Mouse (Mus musculus): ENCODE results near the gene Kng2.

The Kng2 gene

DNA sequence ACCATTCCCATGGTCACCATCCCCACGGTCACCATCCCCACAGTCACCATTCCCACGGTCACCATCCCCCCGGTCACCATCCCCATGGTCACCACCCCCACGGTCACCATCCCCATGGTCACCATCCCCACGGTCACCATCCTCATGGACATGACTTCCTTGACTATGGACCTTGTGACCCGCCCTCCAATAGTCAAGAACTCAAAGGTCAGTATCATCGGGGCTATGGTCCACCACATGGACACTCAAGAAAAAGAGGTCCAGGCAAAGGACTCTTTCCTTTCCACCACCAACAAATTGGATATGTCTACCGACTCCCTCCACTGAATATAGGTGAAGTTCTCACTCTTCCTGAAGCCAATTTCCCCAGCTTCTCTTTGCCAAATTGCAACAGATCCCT, 68.2 kb downstream of the Kng2 start:
- no peak for DNase-seq (ENCODE audit: low read depth, low spot score)

DNA sequence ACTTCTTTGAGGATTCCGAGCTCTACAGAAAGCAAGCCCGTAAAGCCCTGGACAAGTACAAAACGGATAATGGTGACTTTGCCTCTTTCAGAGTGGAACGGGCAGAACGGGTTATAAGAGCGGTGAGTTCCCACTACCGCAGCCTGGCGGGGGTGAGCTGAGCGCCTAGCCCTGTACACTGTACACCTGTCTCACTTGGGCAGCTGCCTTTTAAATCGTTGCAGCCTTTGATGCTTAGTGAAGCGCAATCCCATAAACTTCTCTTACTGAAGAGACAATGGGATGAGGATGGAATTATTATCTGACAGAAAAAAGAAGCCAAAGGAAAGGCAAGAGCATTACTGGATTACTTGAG, 73.2 kb downstream of the Kng2 start:
- DNase-seq (ENCODE audit: low read depth, low spot score), result no peak

DNA sequence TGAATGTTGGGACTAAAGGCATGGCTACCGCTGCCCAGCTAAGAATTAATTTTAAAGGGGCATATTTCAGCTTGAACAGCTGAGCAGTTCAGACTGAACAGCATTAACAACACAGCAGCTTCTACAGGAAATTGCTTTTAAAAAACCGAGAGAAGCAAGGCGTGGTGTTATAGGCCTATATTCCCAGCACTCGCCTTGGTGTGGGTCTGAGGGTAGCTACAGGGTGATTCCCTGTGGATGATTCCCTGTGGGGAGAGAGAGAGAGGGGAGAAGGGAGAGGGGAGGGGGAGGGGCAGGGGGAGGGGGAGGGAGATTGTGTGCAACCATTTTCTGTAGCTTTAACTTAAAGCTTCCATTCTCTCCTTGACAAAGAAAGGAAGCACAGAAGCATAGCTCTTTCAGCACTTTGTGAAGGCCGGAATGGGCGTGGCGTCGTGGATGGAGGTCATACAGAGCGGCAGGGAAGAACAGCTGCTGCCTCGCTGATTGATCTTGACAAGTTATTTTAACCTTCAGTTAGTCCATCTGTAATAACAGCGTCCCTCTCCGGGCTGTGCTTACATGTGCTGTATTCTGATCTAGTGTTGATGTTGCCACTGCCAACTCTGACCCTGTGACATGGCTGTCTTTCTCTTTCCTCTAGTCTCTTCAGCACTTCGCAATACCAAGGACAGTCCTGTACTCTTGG, 73.7 kb downstream of the Kng2 start:
- DNase-seq (ENCODE audit: low read depth, low spot score), result peak; percentile 98

DNA sequence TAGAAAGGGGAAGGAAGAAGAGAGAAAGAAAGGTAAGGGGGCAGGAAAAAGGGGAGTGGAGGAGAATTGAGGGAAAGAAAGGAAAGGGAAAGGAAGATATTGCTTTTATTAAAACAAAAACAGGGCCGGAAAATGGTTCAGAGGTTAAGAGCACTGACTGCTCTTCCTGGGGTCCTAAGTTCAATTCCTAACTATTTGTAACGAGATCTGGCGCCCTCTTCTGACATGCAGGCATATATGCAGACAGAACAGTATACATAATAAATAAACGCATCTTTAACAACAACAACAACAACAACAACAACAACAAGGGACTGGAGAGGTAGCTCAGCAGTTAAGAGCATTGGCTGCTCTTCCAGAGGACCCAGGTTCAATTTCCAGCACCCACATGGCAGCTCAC, 76.2 kb downstream of the Kng2 start:
- peak; percentile 54 for DNase-seq (ENCODE audit: low read depth, low spot score)

DNA sequence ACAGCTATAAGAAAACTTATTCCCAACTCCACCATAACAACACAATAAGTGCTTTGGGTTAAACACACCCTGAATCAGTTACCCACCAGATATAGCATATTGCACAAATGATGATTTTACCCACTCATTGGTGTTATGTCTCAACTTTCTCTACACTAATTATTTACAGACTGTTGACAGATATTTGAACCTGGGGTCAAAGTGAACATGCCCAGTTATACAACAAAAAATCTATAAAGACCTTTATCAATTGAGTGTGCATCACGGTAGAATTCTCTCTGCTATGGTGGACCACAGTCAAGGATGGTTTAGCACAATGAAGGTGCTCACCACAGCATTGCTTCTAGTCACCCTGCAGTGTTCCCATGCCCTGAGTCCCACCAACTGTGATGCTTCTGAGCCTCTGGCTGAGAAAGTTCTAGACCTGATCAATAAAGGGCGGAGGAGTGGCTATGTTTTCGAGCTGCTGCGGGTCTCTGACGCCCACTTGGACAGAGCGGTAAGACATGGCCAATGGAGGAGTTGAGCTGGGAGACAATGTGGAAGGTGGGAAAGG, 78.4 kb downstream of the Kng2 start, which contains the start of gene Hrg:
TSS of gene Hrg (plus strand) at position 233 of the 556 bp plus-strand sequence.
- no peak for DNase-seq (ENCODE audit: low read depth, low spot score)

DNA sequence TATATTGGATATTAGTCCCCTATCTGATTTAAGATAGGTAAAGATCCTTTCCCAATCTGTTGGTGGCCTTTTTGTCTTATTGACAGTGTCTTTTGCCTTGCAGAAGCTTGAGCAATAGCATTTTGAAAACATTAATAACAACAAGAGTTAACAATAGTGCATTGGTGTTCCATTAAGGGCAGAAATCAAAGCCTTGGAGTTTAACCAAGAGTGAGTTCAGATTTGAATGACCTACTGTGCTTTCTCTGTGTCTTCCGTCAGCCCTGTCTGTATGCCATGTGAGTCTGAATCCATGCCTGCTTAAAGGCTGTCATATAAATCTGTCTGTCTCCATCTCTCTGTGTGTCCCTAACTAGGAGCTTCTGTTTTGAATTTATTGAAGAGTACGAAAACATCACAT, 81.9 kb downstream of the Kng2 start:
- no peak for DNase-seq (ENCODE audit: low read depth, low spot score)

DNA sequence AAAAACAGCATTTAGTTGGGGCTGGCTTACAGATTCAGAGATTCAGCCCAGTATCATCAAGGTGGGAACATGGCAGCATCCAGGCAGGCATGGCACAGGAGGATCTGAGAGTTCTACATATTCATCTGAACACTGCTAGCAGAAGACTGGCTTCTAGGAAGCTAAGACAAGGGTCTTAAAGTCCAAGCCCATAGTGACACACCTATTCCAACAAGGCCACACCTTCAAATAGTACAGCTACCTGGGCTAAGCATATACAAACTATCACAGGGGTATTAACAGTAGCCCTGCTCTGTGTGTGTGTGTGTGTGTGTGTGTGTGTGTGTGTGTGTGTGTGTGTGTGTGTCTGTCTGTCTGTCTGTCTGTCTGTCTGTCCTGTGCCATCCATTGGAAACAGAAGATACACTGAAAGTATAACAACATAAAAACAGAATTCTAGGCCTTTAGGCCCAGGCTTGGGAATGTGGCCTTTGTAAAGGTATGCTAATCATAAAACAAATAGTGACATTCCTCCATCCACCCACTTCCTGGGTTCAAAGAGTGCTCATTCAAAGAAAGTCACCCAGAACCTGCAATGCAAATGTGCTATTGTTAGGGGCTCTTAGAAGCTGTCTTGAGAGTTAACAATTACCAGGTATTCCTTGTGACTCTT, 87.3 kb downstream of the Kng2 start:
- peak; percentile 90 for DNase-seq (ENCODE audit: low read depth, low spot score)

DNA sequence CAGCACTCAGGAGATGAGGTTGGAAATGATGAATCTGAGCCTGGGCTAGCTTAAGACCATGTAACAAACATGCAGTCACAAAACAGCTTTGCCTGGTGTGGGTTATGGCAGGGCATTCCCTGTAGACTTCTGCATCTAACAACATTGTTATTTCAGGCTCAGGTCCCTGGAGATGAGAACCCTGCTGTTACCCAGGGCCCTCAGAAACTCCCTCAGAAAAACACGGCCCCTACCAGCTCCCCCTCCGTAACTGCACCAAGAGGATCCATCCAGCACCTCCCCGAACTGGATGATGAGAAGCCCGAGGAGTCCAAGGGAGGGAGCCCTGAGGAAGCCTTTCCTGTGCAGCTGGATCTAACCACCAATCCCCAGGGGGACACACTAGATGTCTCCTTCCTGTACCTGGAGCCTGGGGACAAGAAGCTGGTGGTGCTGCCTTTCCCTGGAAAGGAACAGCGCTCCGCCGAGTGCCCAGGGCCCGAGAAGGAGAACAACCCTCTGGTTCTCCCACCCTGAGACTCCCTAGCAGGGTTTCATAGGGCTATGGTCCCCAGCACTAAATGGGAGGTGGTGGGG, 90.1 kb downstream of the Kng2 start:
- DNase-seq (ENCODE audit: low read depth, low spot score), result no peak

DNA sequence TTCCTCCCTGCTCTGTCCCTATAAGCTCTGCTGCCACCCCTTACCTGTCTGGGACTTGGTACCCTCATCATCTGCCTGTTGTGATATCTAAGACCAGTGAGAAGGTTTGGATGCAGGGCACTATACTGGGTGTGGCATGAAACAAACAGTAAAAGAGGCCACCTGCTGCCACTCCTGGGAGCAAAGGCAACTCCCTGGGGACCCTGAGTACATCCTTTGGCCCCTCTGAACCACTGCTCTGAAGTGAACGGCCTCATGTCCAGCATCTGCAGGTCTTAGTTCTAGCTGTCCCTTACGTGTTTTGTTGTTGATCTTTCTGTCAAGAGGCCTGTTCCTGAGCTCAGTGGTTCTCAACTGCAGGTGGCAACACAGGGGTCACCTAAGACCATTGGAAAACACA, 90.7 kb downstream of the Kng2 start:
- DNase-seq (ENCODE audit: low read depth, low spot score), result no peak

DNA sequence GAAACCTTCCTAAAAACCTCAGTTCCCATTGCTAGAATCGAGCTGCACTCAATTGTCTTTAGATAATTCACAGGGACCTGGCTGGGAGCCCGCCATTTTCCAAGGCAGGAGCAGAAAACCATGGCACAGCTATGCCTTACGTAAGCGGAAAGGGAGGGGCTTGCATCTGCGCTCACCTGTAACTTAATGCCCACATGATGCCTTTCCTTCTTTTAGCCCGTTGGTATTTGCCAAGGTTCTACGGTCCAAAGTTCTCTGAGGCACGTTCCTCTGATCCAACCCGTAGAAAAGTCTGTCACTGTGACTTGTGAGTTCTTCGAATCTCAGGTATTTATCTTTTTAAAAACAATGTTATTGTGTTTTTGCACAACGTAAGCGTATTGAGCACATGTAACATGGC, 91.7 kb downstream of the Kng2 start:
- DNase-seq (ENCODE audit: low read depth, low spot score), result no peak

Measured in R1 (cell line).